In genomic region chr17:65886571-65886970, GRCm38 (mm10) we compare ENCODE assay signal across 8 mouse cellular contexts. TPM values are rescaled to one million over a fixed set of nuclear protein-coding genes. Genes with fewer than 3 reads are reported as not detected.
DNase-seq lines count a peak whose midpoint lies in the region; ATAC-seq lines count a peak whose summit lies in the region.

No protein-coding gene starts in this region.

- no peaks in the 10 kb centered on the region for H3K9me3 ChIP-seq in lung, embryonic 15.5 days
- H3K9me3 ChIP-seq in forebrain, embryonic 13.5 days (replicated peaks), result no peaks in the 10 kb centered on the region
- no peaks in the 10 kb centered on the region for H3K9me3 ChIP-seq in limb, embryonic 10.5 days (replicated peaks)
- no peaks in the 10 kb centered on the region for H3K9me3 ChIP-seq in neural tube, embryonic 15.5 days (replicated peaks)

- peak overlapping the region; percentile 92 for H3K4me2 ChIP-seq in lung, embryonic 15.5 days
- peak overlapping the region; percentile 94 for H3K4me2 ChIP-seq in forebrain, embryonic 13.5 days
- H3K4me2 ChIP-seq in neural tube, embryonic 15.5 days, result peak overlapping the region; percentile 80

- H3K27me3 ChIP-seq in lung, embryonic 15.5 days, result no peaks in the 10 kb centered on the region
- no peaks in the 10 kb centered on the region for H3K27me3 ChIP-seq in forebrain, embryonic 13.5 days
- no peaks in the 10 kb centered on the region for H3K27me3 ChIP-seq in limb, embryonic 10.5 days (ENCODE audit: low read depth, poor library complexity, severe bottlenecking)
- no peaks in the 10 kb centered on the region for H3K27me3 ChIP-seq in neural tube, embryonic 15.5 days (replicated peaks)

- no peak for ATAC-seq in lung, embryonic 15.5 days (ENCODE audit: borderline replicate concordance, extremely low read depth, low FRiP score, low TSS enrichment)
- no peak for ATAC-seq in forebrain, embryonic 13.5 days
- ATAC-seq in neural tube, embryonic 15.5 days (ENCODE audit: low FRiP score), result no peak

- peak overlapping the region; percentile 99 for H3K27ac ChIP-seq in lung, embryonic 15.5 days
- H3K27ac ChIP-seq in forebrain, embryonic 13.5 days, result no peak overlapping the region
- peak overlapping the region; percentile 91 for H3K27ac ChIP-seq in limb, embryonic 10.5 days
- H3K27ac ChIP-seq in neural tube, embryonic 15.5 days (replicated peaks), result peak overlapping the region; percentile 98

- H3K4me1 ChIP-seq in lung, embryonic 15.5 days, result peaks cover 38% of the 10 kb centered on the region
- peaks cover 34% of the 10 kb centered on the region for H3K4me1 ChIP-seq in forebrain, embryonic 13.5 days
- H3K4me1 ChIP-seq in limb, embryonic 10.5 days, result peaks cover 22% of the 10 kb centered on the region
- peaks cover 35% of the 10 kb centered on the region for H3K4me1 ChIP-seq in neural tube, embryonic 15.5 days

- H3K36me3 ChIP-seq in lung, embryonic 15.5 days, result no peaks in the 10 kb centered on the region
- no peaks in the 10 kb centered on the region for H3K36me3 ChIP-seq in forebrain, embryonic 13.5 days (ENCODE audit: poor library complexity, severe bottlenecking)
- no peaks in the 10 kb centered on the region for H3K36me3 ChIP-seq in limb, embryonic 10.5 days
- H3K36me3 ChIP-seq in neural tube, embryonic 15.5 days, result no peaks in the 10 kb centered on the region

- 56% methylated on average over 9 of the region's 9 CpGs for WGBS in lung, embryonic 15.5 days
- WGBS in forebrain, embryonic 13.5 days, result 82% methylated on average over 9 of the region's 9 CpGs
- 83% methylated on average over 9 of the region's 9 CpGs for WGBS in limb, embryonic 10.5 days
- WGBS in neural tube, embryonic 15.5 days, result 68% methylated on average over 9 of the region's 9 CpGs

- intact Hi-C loops in left cerebral cortex, postnatal 4 days (cut with DNase I), result no loop called here

- H3K9ac ChIP-seq in lung, embryonic 15.5 days, result peak overlapping the region; percentile 79; the same call in 1 of the 2 replicates
- peak overlapping the region; percentile 82 for H3K9ac ChIP-seq in forebrain, embryonic 13.5 days
- H3K9ac ChIP-seq in neural tube, embryonic 15.5 days (replicated peaks), result peak overlapping the region; percentile 67

- no peak for DNase-seq in lung, postnatal 14 days
- no peak for DNase-seq in limb, embryonic 10.5 days (ENCODE audit: low spot score)
- DNase-seq in frontal cortex, postnatal 10 days (ENCODE audit: low spot score in 2 of 2), result no peak
- no peak for DNase-seq in left cerebral cortex, postnatal 4 days
- DNase-seq in thymus, postnatal 4 days, result no peak

- H3K4me3 ChIP-seq in lung, embryonic 15.5 days, result peak overlapping the region; percentile 99
- H3K4me3 ChIP-seq in forebrain, embryonic 13.5 days, result peak overlapping the region; percentile 85
- peak overlapping the region; percentile 90 for H3K4me3 ChIP-seq in limb, embryonic 10.5 days
- H3K4me3 ChIP-seq in neural tube, embryonic 15.5 days (replicated peaks), result peak overlapping the region; percentile 95

RNA-seq across cellular contexts. Expression of gene Ralbp1, which starts 1.0 kb away (rescaled TPM):
- polyA plus RNA-seq in lung, embryonic 15.5 days (2015; fragmentation: Nextera tagmentation; extraction: Ambion mirVana), result 74.2 and 81.9 TPM in 2 replicates
- polyA plus RNA-seq in forebrain, embryonic 13.5 days (2015; fragmentation: Nextera tagmentation; extraction: Ambion mirVana), result 56.9 and 58.4 TPM in 2 replicates
- polyA plus RNA-seq in limb, embryonic 10.5 days (2016; fragmentation: Nextera tagmentation; extraction: Ambion mirVana), result 53.4 and 64.7 TPM in 2 replicates
- 58.7 and 75.5 TPM in 2 replicates for polyA plus RNA-seq in neural tube, embryonic 15.5 days (2015; fragmentation: Nextera tagmentation; extraction: Ambion mirVana)
- 10 to 100 TPM; 37.6 to 38.2 TPM for total RNA-seq in left cerebral cortex, postnatal 4 days (2021)
